8 mouse cellular contexts compared by ENCODE assay signal in the genomic region with DNA sequence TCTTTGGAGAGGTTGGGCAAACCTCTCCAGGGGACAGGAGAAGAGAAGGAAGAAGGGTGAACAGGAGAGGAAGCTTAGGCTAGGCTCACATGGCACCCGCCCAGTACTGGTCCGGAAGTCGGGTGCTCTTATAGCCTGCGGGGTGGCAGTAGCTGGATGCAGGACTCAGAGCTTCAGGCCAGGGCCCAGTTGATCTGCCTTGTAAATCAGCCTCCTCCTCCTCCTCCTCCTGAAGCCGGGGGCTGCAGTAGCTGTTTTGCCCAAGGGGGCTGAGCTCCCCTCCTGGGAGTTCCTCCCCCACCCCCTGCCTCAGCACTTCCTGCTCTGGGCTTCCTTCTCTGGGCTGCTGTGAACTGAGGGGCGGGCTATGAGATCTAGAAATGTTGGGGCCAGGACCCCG. TPM values are rescaled to one million over a fixed set of nuclear protein-coding genes. Genes with fewer than 3 reads are reported as not detected.
DNase-seq lines count a peak whose midpoint lies in the region; ATAC-seq lines count a peak whose summit lies in the region.

A gene (minus strand): TSS at position 102 of the 400 bp plus-strand sequence.

- H3K27me3 ChIP-seq in forebrain, embryonic 10.5 days (ENCODE audit: poor library complexity, severe bottlenecking): peaks cover 90% of the 10 kb centered on the region

- H3K9me3 ChIP-seq in forebrain, embryonic 10.5 days: no peaks in the 10 kb centered on the region

- H3K36me3 ChIP-seq in forebrain, embryonic 10.5 days (replicated peaks): no peaks in the 10 kb centered on the region

- DNase-seq in adrenal gland, postnatal 14 days: peak; percentile 31
- DNase-seq in adrenal gland, adult 8-10 months: no peak
- peak; percentile 66 for DNase-seq in kidney, postnatal 14 days
- DNase-seq in layer of hippocampus, postnatal 25 days (ENCODE audit: extremely low spot score in 1 of 2, low spot score in 1 of 2): no peak
- no peak for DNase-seq in forebrain, embryonic 10.5 days (ENCODE audit: extremely low spot score, low spot score)
- DNase-seq in c-Kit-positive CD71-positive TER-119-positive erythroid progenitor cells, embryonic 14.5 days (ENCODE audit: low spot score): no peak

- H3K4me1 ChIP-seq in forebrain, embryonic 10.5 days: peaks cover 18% of the 10 kb centered on the region

- 14% methylated on average over 7 of the region's 7 CpGs for WGBS in forebrain, embryonic 10.5 days

- ATAC-seq in CD4-positive, CD25-positive, alpha-beta regulatory T cell, adult 4 months: peak; percentile 80
- ATAC-seq in megakaryocyte progenitor cell, adult 5-6 weeks (replicated peaks; ENCODE audit: poor library complexity): peak; percentile 35

- H3K27ac ChIP-seq in forebrain, embryonic 10.5 days: no peak within 1 kb of the TSS

- H3K4me3 ChIP-seq in forebrain, embryonic 10.5 days: no peak within 1 kb of the TSS

RNA-seq across cellular contexts. Expression of the gene that starts here (rescaled TPM):
- total RNA-seq in adrenal gland, postnatal 14 days (2021): 1.1 and 8.7 TPM in 2 replicates
- 1 to 10 TPM; 2.0 to 4.1 (median 3.0) TPM for total RNA-seq in adrenal gland, adult 8-10 months (2022)
- polyA plus RNA-seq in CD4-positive, CD25-positive, alpha-beta regulatory T cell, adult 4 months (2017; shearing (Covaris generic)): 10 to 100 TPM; 15.7 to 20.8 TPM
- 71.2 and 80.9 TPM in 2 replicates for total RNA-seq in megakaryocyte progenitor cell, adult 5-6 weeks (2015)
- 61.1 and 70.4 TPM in 2 replicates for total RNA-seq in megakaryocyte progenitor cell, adult 5-6 weeks (2017)
- total RNA-seq in layer of hippocampus, postnatal 25 days (2021): 1 to 10 TPM; 2.0 to 2.4 TPM
- polyA plus RNA-seq in forebrain, embryonic 10.5 days (2016; fragmentation: Nextera tagmentation; extraction: Ambion mirVana): 0.38 and 0.46 TPM in 2 replicates

Comparison
In these comparisons a context has a peak if more than half of its experiments do, and no peak if none do; other contexts are left out.
1. RNA of the gene that starts here (polyA plus RNA-seq): 15.7 to 20.8 TPM in CD4-positive, CD25-positive, alpha-beta regulatory T cell, adult 4 months; 0.38 to 0.46 TPM in forebrain, embryonic 10.5 days; every median in the first group is over 10 times any median in the second.
2. DNase-seq: peak in adrenal gland, postnatal 14 days (single experiment) and kidney, postnatal 14 days (single experiment); none in adrenal gland, adult 8-10 months (single experiment), layer of hippocampus, postnatal 25 days (0 of 2), forebrain, embryonic 10.5 days (single experiment) and c-Kit-positive CD71-positive TER-119-positive erythroid progenitor cells, embryonic 14.5 days (single experiment).